Mouse (Mus musculus) myocyte (in vitro differentiated cells): ENCODE data around the gene Cfap97. TPM values are rescaled to one million over a fixed set of nuclear protein-coding genes. Genes with fewer than 3 reads are reported as not detected.

Experiments
- H3K27me3 ChIP-seq: one replicate; pipeline ENCODE4 v1.6.1; 2011; ENCODE audit not compliant: control insufficient read depth, insufficient read depth, insufficient read length
- H3K36me3 ChIP-seq: one replicate; pipeline ENCODE4 v1.6.1; 2011; ENCODE audit not compliant: control insufficient read depth, insufficient read depth
- H3K4me2 ChIP-seq: one replicate; pipeline ENCODE4 v1.6.1; 2011; ENCODE audit warnings: low read depth, control low read depth
- H3K4me3 ChIP-seq: one replicate; pipeline ENCODE4 v1.5.1; 2011; ENCODE audit warnings: mild to moderate bottlenecking, control low read depth, moderate library complexity
- H3K79me2 ChIP-seq: one replicate; pipeline ENCODE4 v1.6.1; 2011; ENCODE audit not compliant: control insufficient read depth, insufficient read depth
- H3ac ChIP-seq: one replicate; pipeline ENCODE4 v1.6.1; 2011; ENCODE audit not compliant: control insufficient read depth, insufficient read length
- CEBPB ChIP-seq: IDR thresholded peaks from 2 replicates; pipeline ENCODE4 v1.6.1; 2011; ENCODE audit warnings: mild to moderate bottlenecking, moderate library complexity; ENCODE audit not compliant: poor library complexity, insufficient read depth, severe bottlenecking
- E2F4 ChIP-seq: IDR thresholded peaks from one replicate; pipeline ENCODE4 v1.6.1; 2011; ENCODE audit warnings: mild to moderate bottlenecking, control low read depth, moderate library complexity; ENCODE audit not compliant: insufficient read depth
- MAX ChIP-seq: IDR thresholded peaks from one replicate; pipeline ENCODE4 v1.6.1; 2011; ENCODE audit warnings: low read depth, mild to moderate bottlenecking, control low read depth
- MYOD1 ChIP-seq, 3 experiments: IDR thresholded peaks; one replicate each; pipeline ENCODE4 v1.6.1; 2011; ENCODE audit warnings: control low read depth in 2 of 3, low read depth in 2 of 3, mild to moderate bottlenecking in 2 of 3, moderate library complexity in 1 of 3; ENCODE audit not compliant: insufficient read length in 2 of 3, control insufficient read depth in 1 of 3
- MYOG ChIP-seq, 3 experiments: IDR thresholded peaks; one replicate each; pipeline ENCODE4 v1.6.1; 2011; ENCODE audit warnings: control low read depth in 2 of 3, low read depth in 2 of 3, mild to moderate bottlenecking in 2 of 3; ENCODE audit not compliant: insufficient read length in 2 of 3, control insufficient read depth in 1 of 3, insufficient read depth in 1 of 3
- POLR2A ChIP-seq: IDR thresholded peaks from one replicate; pipeline ENCODE4 v1.6.1; 2011; ENCODE audit warnings: low read depth, mild to moderate bottlenecking, control low read depth, moderate library complexity; ENCODE audit not compliant: insufficient read length
- POLR2AphosphoS2 ChIP-seq: IDR thresholded peaks from one replicate; pipeline ENCODE4 v1.6.1; 2011; ENCODE audit warnings: low read depth, control low read depth; ENCODE audit not compliant: insufficient read length
- REST ChIP-seq: IDR thresholded peaks from one replicate; pipeline ENCODE4 v1.6.1; 2011; ENCODE audit warnings: mild to moderate bottlenecking, control low read depth, moderate library complexity; ENCODE audit not compliant: insufficient read depth, insufficient read length
- SRF ChIP-seq: IDR thresholded peaks from one replicate; pipeline ENCODE4 v1.6.1; 2011; ENCODE audit warnings: low read depth; ENCODE audit not compliant: control insufficient read depth, insufficient read length
- TCF12 ChIP-seq: IDR thresholded peaks from one replicate; pipeline ENCODE4 v1.6.1; 2011; ENCODE audit warnings: mild to moderate bottlenecking, control low read depth; ENCODE audit not compliant: poor library complexity, insufficient read depth, severe bottlenecking
- TCF3 ChIP-seq: IDR thresholded peaks from one replicate; pipeline ENCODE4 v1.6.1; 2011; ENCODE audit warnings: low read depth, control low read depth; ENCODE audit not compliant: insufficient read length
- USF1 ChIP-seq: IDR thresholded peaks from one replicate; pipeline ENCODE4 v1.6.1; 2011; ENCODE audit warnings: low read depth, mild to moderate bottlenecking, control low read depth, moderate library complexity
- polyA plus RNA-seq: library from polyadenylated mRNA; unstranded; fragments of >200 nt; fragmentation: generic; extraction: Trizol; gene quantifications from one replicate; pipeline ENCODE4 v1.2.1, GENCODE M21; 2012; ENCODE audit warnings: missing spikeins

Cfap97 gene
- polyA plus RNA-seq, 1 experiment: 2.9 TPM

- H3K27me3 ChIP-seq: no peaks in the 10 kb centered on the region
- TF ChIP-seq MAX (no peak), POLR2AphosphoS2 (no peak), MYOG (IDR thresholded peaks at IDR 0.05; ENCODE audit: control insufficient read depth in 1 of 3, insufficient read depth in 1 of 3, insufficient read length in 2 of 3, low read depth in 2 of 3) (no peak), SRF (no peak), CEBPB (no peak), MYOD1 (IDR thresholded peaks at IDR 0.05; ENCODE audit: control insufficient read depth in 1 of 3, insufficient read length in 2 of 3, low read depth in 2 of 3) (no peak), USF1 (no peak), TCF3 (no peak), TCF12 (no peak), REST (no peak), POLR2A (no peak), E2F4 (no peak)
- no peaks in the 10 kb centered on the region for H3K36me3 ChIP-seq
- H3ac ChIP-seq: no peak overlapping the region
- H3K4me3 ChIP-seq: no peak overlapping the region
- H3K4me2 ChIP-seq: no peak overlapping the region
- peaks cover 15% of the 10 kb centered on the region for H3K79me2 ChIP-seq
These were observed 8.1 kb upstream of the Cfap97 start for GRCm38 (mm10) chr8:46143470-46143869.

DNA sequence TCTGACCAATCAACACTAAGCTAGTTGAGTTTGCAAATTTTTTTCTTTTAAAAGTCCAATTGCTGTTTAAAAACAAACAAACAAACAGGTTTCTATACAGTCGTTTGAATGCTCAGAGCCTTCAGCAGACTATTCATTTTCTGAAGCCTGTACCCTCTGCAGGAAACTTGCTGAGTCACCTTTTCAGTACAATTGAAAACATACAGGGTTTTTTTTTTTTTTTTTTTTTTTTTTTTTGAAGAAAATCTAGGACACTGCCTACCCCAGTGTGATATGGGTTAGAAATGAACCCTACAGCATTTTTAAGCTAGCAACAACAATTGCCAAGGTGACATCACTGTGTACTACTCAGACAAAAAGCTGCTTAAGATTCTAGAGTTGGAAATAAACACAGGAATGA, 7.6 kb upstream of the Cfap97 start:
- TF ChIP-seq MYOG (IDR thresholded peaks at IDR 0.05; ENCODE audit: control insufficient read depth in 1 of 3, insufficient read depth in 1 of 3, insufficient read length in 2 of 3, low read depth in 2 of 3) (no peak), TCF3 (no peak), POLR2AphosphoS2 (no peak), E2F4 (no peak), CEBPB (no peak)
- H3K4me2 ChIP-seq: no peak overlapping the region
- no peak overlapping the region for H3ac ChIP-seq
- no peaks in the 10 kb centered on the region for H3K27me3 ChIP-seq
- H3K79me2 ChIP-seq: peaks cover 19% of the 10 kb centered on the region
- no peaks in the 10 kb centered on the region for H3K36me3 ChIP-seq
- no peak overlapping the region for H3K4me3 ChIP-seq

GRCm38 (mm10) chr8:46146173-46146572, 5.4 kb upstream of the Cfap97 start:
- H3K79me2 ChIP-seq: peaks cover 26% of the 10 kb centered on the region

GRCm38 (mm10) chr8:46149306-46149705, 2.3 kb upstream of the Cfap97 start:
- TF ChIP-seq TCF12 (no peak), TCF3 (no peak), SRF (no peak), CEBPB (no peak), POLR2AphosphoS2 (no peak), REST (no peak), MAX (no peak), E2F4 (no peak), MYOD1 (IDR thresholded peaks at IDR 0.05; ENCODE audit: control insufficient read depth in 1 of 3, insufficient read length in 2 of 3, low read depth in 2 of 3) (no peak), MYOG (IDR thresholded peaks at IDR 0.05; ENCODE audit: control insufficient read depth in 1 of 3, insufficient read depth in 1 of 3, insufficient read length in 2 of 3, low read depth in 2 of 3) (no peak), POLR2A (no peak)
- Histone ChIP-seq H3K4me2 (no peak overlapping the region), H3K79me2 (peaks cover 21% of the 10 kb centered on the region), H3K36me3 (no peaks in the 10 kb centered on the region), H3K4me3 (no peak overlapping the region), H3ac (no peak overlapping the region), H3K27me3 (no peaks in the 10 kb centered on the region)

More at GRCm38 (mm10) chr8:46146173-46146572, 5.4 kb upstream of the Cfap97 start:
- no peak overlapping the region for H3K4me2 ChIP-seq
- H3K36me3 ChIP-seq: no peaks in the 10 kb centered on the region
- H3K27me3 ChIP-seq: no peaks in the 10 kb centered on the region
- no peak overlapping the region for H3ac ChIP-seq
- H3K4me3 ChIP-seq: no peak overlapping the region
- TF ChIP-seq CEBPB (no peak), POLR2A (no peak), TCF12 (no peak), MAX (no peak), E2F4 (no peak), REST (no peak), POLR2AphosphoS2 (no peak)

- peaks cover 21% of the 10 kb centered on the region for H3K79me2 ChIP-seq
- H3ac ChIP-seq: no peak overlapping the region
- no peak overlapping the region for H3K4me3 ChIP-seq
- peak overlapping the region; percentile 89 for H3K4me2 ChIP-seq
- TF ChIP-seq POLR2AphosphoS2 (no peak), MYOD1 (IDR thresholded peaks at IDR 0.05; ENCODE audit: control insufficient read depth in 1 of 3, insufficient read length in 2 of 3, low read depth in 2 of 3) (no peak), MAX (no peak), E2F4 (no peak), TCF3 (no peak), MYOG (IDR thresholded peaks at IDR 0.05; ENCODE audit: control insufficient read depth in 1 of 3, insufficient read depth in 1 of 3, insufficient read length in 2 of 3, low read depth in 2 of 3) (no peak), POLR2A (no peak), CEBPB (no peak), SRF (no peak), TCF12 (no peak), REST (no peak), USF1 (no peak)
- no peaks in the 10 kb centered on the region for H3K27me3 ChIP-seq
- H3K36me3 ChIP-seq: no peaks in the 10 kb centered on the region
These were observed 1.8 kb upstream of the Cfap97 start for GRCm38 (mm10) chr8:46149782-46150181.
